22 mouse cellular contexts compared by ENCODE assay signal in genomic region chr1:168377650-168378049, GRCm38 (mm10). TPM values are rescaled to one million over a fixed set of nuclear protein-coding genes. Genes with fewer than 3 reads are reported as not detected.
A peak's percentile ranks its signal among the peaks of the same experiment; 100 is the strongest.
DNase-seq lines count a peak whose midpoint lies in the region; ATAC-seq and TF ChIP-seq lines count a peak whose summit lies in the region.
"Had no signal": no experiment of that assay in that cellular context is flagged by ENCODE, and none has a peak within 500 bp of the region (broad histone marks: within the 10 kb centered on the region; RNA-seq: fewer than 3 reads in every experiment).

No protein-coding gene starts in this region.

- WGBS in kidney, adult 2 months, result 30% methylated on average over 6 of the region's 6 CpGs
- WGBS in midbrain, embryonic 11.5 days, result 43% methylated on average over 6 of the region's 6 CpGs
- 48% methylated on average over 6 of the region's 6 CpGs for WGBS in midbrain, embryonic 14.5 days
- WGBS in embryonic facial prominence, embryonic 10.5 days, result 27% methylated on average over 6 of the region's 6 CpGs

- no peak overlapping the region for H3K27ac ChIP-seq in kidney, adult 2 months (ENCODE audit: insufficient read depth, low read depth, low read length)
- no peak overlapping the region for H3K27ac ChIP-seq in midbrain, embryonic 11.5 days (ENCODE audit: low read depth, low read length)
- H3K27ac ChIP-seq in midbrain, embryonic 14.5 days (replicated peaks; ENCODE audit: low read depth, low read length), result no peak overlapping the region
- no peak overlapping the region for H3K27ac ChIP-seq in embryonic facial prominence, embryonic 10.5 days (replicated peaks)
- H3K27ac ChIP-seq: forebrain, embryonic 10.5 days; heart, embryonic 10.5 days; hindbrain, embryonic 12.5 days; hindbrain, embryonic 15.5 days had no signal

- DNase-seq in embryo, embryonic 10 days (ENCODE audit: low spot score), result peak; percentile 72
- DNase-seq in embryo, embryonic 9.5 days (ENCODE audit: extremely low spot score), result no peak
- peak; percentile 64 for DNase-seq in kidney, adult 2 months
- DNase-seq in kidney, adult 8-10 months, result no peak
- DNase-seq in midbrain, embryonic 11.5 days (ENCODE audit: low spot score, missing footprints), result no peak
- DNase-seq in midbrain, embryonic 14.5 days, result no peak
- peak; percentile 51 for DNase-seq in embryonic facial prominence, embryonic 10.5 days (ENCODE audit: low spot score)
- DNase-seq in c-Kit-positive CD71-positive TER-119-positive erythroid progenitor cells, embryonic 14.5 days (ENCODE audit: low spot score), result no peak
- DNase-seq: adrenal gland, adult 8-10 months; adrenal gland, postnatal 36 days; cerebellum, adult 11 months; cerebellum, adult 2 months; cerebellum, adult 9-11 months; cerebellum, postnatal 25 days; gastrocnemius, postnatal 25 days; heart, adult 18-20 months had no signal

- no peaks in the 10 kb centered on the region for H3K9me3 ChIP-seq in midbrain, embryonic 11.5 days (ENCODE audit: control insufficient read depth, low read length)
- no peaks in the 10 kb centered on the region for H3K9me3 ChIP-seq in midbrain, embryonic 14.5 days (ENCODE audit: control insufficient read depth, low read length)
- no peaks in the 10 kb centered on the region for H3K9me3 ChIP-seq in embryonic facial prominence, embryonic 10.5 days
- H3K9me3 ChIP-seq: forebrain, embryonic 10.5 days; heart, embryonic 10.5 days; hindbrain, embryonic 12.5 days; hindbrain, embryonic 15.5 days had no signal

- no peak for TF ChIP-seq CTCF in kidney, adult 2 months (conservative IDR thresholded peaks at IDR 0.05; ENCODE audit: insufficient read depth, insufficient read length, low read depth, low read length)

- TF ChIP-seq POLR2A in kidney, adult 2 months (IDR thresholded peaks at IDR 0.05; ENCODE audit: low read depth, low read length), result no peak

- H3K36me3 ChIP-seq in kidney, adult 2 months (ENCODE audit: control insufficient read depth, insufficient read depth, low read length), result no peaks in the 10 kb centered on the region
- H3K36me3 ChIP-seq in midbrain, embryonic 11.5 days (ENCODE audit: control insufficient read depth, insufficient read depth, low read length), result no peaks in the 10 kb centered on the region
- H3K36me3 ChIP-seq in midbrain, embryonic 14.5 days (ENCODE audit: control insufficient read depth, insufficient read depth, low read length), result no peaks in the 10 kb centered on the region; the same call in 1 of the 2 replicates
- peaks cover 29% of the 10 kb centered on the region for H3K36me3 ChIP-seq in embryonic facial prominence, embryonic 10.5 days (replicated peaks)
- H3K36me3 ChIP-seq: hindbrain, embryonic 12.5 days; hindbrain, embryonic 15.5 days had no signal

- no peak overlapping the region for H3K9ac ChIP-seq in midbrain, embryonic 11.5 days (ENCODE audit: low read length)
- H3K9ac ChIP-seq in midbrain, embryonic 14.5 days (replicated peaks; ENCODE audit: low read length), result no peak overlapping the region
- H3K9ac ChIP-seq: hindbrain, embryonic 12.5 days; hindbrain, embryonic 15.5 days had no signal

- no peak overlapping the region for H3K4me2 ChIP-seq in midbrain, embryonic 11.5 days
- no peak overlapping the region for H3K4me2 ChIP-seq in midbrain, embryonic 14.5 days (ENCODE audit: low read length)
- H3K4me2 ChIP-seq: hindbrain, embryonic 12.5 days; hindbrain, embryonic 15.5 days had no signal

- H3K4me1 ChIP-seq in kidney, adult 2 months (ENCODE audit: control insufficient read depth, insufficient read depth, low read length), result peaks cover 26% of the 10 kb centered on the region
- peaks cover 20% of the 10 kb centered on the region for H3K4me1 ChIP-seq in midbrain, embryonic 11.5 days (ENCODE audit: control insufficient read depth, insufficient read depth, low read length)
- peaks cover 29% of the 10 kb centered on the region for H3K4me1 ChIP-seq in midbrain, embryonic 14.5 days (ENCODE audit: control insufficient read depth, insufficient read depth, low read length)
- H3K4me1 ChIP-seq in embryonic facial prominence, embryonic 10.5 days, result peaks cover 68% of the 10 kb centered on the region

- no peak overlapping the region for H3K4me3 ChIP-seq in kidney, adult 2 months (ENCODE audit: insufficient read depth, low read depth, low read length)
- H3K4me3 ChIP-seq in midbrain, embryonic 11.5 days (ENCODE audit: low read depth, low read length), result no peak overlapping the region
- H3K4me3 ChIP-seq in midbrain, embryonic 14.5 days (replicated peaks; ENCODE audit: low read depth, low read length), result no peak overlapping the region
- H3K4me3 ChIP-seq in embryonic facial prominence, embryonic 10.5 days, result no peak overlapping the region
- H3K4me3 ChIP-seq: forebrain, embryonic 10.5 days; heart, embryonic 10.5 days; hindbrain, embryonic 12.5 days; hindbrain, embryonic 15.5 days had no signal

- H3K27me3 ChIP-seq in kidney, adult 2 months (replicated peaks; ENCODE audit: control insufficient read depth, insufficient read depth, low read length), result no peaks in the 10 kb centered on the region
- no peaks in the 10 kb centered on the region for H3K27me3 ChIP-seq in midbrain, embryonic 11.5 days (ENCODE audit: control insufficient read depth, insufficient read depth, low read length)
- no peaks in the 10 kb centered on the region for H3K27me3 ChIP-seq in midbrain, embryonic 14.5 days (ENCODE audit: control insufficient read depth, insufficient read depth, low read length)
- no peaks in the 10 kb centered on the region for H3K27me3 ChIP-seq in embryonic facial prominence, embryonic 10.5 days (replicated peaks; ENCODE audit: low read depth, poor library complexity, severe bottlenecking)
- H3K27me3 ChIP-seq: hindbrain, embryonic 12.5 days; hindbrain, embryonic 15.5 days had no signal

- 0 out of 2 replicates have a peak, but pooled peaks have one; percentile 23 for ATAC-seq in midbrain, embryonic 11.5 days (ENCODE audit: low FRiP score)
- ATAC-seq in midbrain, embryonic 14.5 days (ENCODE audit: low FRiP score, low TSS enrichment), result no peak
- ATAC-seq: activated CD4-positive, CD25-positive, alpha-beta regulatory T cell, adult 4 months; forebrain, embryonic 14.5 days had no signal

RNA-seq across cellular contexts. Expression of gene Pbx1, which starts 54.4 kb away (rescaled TPM):
- polyA plus RNA-seq in kidney, adult 2 months (2012; rRNA removed), result 46.9 and 49.2 TPM in 2 replicates
- 49.3 and 57.3 TPM in 2 replicates for polyA plus RNA-seq in midbrain, embryonic 11.5 days (2014; fragmentation: Nextera tagmentation; extraction: Ambion mirVana)
- polyA plus RNA-seq in midbrain, embryonic 14.5 days (2014; fragmentation: Nextera tagmentation; extraction: Ambion mirVana), result 114 and 125 TPM in 2 replicates
- 37.2 and 41.6 TPM in 2 replicates for polyA plus RNA-seq in embryonic facial prominence, embryonic 10.5 days (2016; fragmentation: Nextera tagmentation; extraction: Ambion mirVana)

Comparison
In these comparisons a context has a peak if more than half of its experiments do, and no peak if none do; other contexts are left out.
1. DNase-seq: peak in embryo, embryonic 10 days (single experiment), kidney, adult 2 months (single experiment) and embryonic facial prominence, embryonic 10.5 days (single experiment); none in embryo, embryonic 9.5 days (single experiment), kidney, adult 8-10 months (0 of 2), midbrain, embryonic 11.5 days (single experiment), midbrain, embryonic 14.5 days (single experiment) and c-Kit-positive CD71-positive TER-119-positive erythroid progenitor cells, embryonic 14.5 days (single experiment).